Mouse (Mus musculus): ENCODE data around the gene Cela2a.
"Not testable (repeated sequence)": the region's sequence is repeated elsewhere in the genome, so short reads cannot be mapped to it uniquely, and the experiment has no call there.

Cela2a gene

DNA sequence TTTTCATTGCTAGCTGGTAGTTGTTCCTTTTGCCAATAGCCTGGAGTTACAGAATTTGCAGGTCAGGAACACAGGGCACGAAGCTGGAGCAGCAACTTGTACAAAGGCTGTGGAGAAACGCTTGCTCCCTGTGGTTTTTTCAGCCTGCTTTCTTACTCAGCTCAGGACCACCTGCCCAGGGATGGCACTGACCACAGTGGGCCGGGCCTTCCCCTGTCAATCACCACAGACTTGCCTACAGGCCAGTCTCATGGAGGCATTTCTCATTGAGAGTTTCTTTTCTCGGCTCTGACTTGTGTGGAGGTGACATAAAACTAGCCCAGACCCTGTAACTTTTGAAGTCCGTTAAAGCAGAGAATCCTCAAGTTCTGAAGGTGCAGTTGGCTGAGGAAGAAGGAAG is 28.4 kb downstream of the Cela2a start:
- no peak for DNase-seq (ENCODE audit: low spot score in 2 of 2)

DNA sequence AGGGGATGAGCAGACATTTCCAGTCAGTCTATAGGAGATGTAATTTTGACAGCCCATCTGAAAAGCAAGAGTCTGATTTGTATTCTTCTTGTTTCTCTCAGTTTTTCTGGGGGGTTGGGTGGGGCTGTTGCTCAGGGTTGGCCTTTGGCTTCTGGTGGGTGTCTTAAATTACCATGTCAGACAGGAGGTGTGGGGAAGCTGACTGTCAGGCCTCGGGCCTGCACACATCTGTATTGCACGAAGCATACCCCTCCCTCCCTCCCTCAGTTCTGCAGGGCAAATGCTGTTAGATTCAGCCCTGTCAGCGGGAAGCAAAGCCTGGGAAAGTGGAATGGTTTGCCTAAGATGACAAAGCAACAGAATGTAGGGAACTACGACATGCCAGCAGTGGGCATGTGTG is 29.0 kb downstream of the Cela2a start:
- DNase-seq (ENCODE audit: low spot score in 2 of 2) = no peak

DNA sequence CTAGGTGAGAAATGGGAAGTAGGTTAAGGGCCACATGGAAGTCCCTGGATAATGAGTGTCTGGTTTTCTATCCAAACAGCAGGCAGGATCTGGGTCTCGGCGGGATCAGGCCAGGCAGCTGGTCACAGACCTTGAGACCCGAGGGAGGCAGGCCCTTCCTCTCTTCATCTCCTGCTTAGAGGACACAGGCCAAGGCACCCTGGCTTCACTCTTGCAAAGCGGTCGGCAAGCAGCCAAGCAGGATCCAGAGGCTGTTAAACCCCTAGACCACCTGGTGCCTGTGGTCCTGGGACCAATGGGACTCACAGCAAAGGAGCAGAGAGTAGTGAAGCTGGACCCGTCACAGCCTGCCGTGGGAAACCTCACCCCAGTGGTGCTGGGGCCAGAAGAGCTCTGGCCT is 29.6 kb downstream of the Cela2a start:
- DNase-seq (ENCODE audit: low spot score in 2 of 2) = no peak

DNA sequence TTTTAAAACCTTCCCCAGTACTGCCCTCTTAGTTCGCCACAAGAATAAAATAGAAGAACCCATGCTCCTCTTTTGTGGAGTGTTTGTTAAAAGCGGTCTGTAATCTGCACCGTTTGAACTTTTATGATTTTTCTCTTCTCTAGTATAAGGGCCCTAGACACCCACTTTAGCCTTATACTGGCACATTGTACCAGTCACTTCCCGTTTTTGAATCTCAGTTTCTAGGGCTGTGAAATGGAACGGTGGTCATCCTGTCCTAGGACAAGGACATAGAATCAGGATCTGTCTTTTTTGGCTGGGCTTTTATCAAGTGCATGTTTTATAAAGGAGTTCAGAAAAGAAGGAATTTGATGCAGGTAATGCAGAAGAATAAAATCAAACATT is 31.8 kb downstream of the Cela2a start:
- DNase-seq (ENCODE audit: low spot score in 2 of 2) = no peak

DNA sequence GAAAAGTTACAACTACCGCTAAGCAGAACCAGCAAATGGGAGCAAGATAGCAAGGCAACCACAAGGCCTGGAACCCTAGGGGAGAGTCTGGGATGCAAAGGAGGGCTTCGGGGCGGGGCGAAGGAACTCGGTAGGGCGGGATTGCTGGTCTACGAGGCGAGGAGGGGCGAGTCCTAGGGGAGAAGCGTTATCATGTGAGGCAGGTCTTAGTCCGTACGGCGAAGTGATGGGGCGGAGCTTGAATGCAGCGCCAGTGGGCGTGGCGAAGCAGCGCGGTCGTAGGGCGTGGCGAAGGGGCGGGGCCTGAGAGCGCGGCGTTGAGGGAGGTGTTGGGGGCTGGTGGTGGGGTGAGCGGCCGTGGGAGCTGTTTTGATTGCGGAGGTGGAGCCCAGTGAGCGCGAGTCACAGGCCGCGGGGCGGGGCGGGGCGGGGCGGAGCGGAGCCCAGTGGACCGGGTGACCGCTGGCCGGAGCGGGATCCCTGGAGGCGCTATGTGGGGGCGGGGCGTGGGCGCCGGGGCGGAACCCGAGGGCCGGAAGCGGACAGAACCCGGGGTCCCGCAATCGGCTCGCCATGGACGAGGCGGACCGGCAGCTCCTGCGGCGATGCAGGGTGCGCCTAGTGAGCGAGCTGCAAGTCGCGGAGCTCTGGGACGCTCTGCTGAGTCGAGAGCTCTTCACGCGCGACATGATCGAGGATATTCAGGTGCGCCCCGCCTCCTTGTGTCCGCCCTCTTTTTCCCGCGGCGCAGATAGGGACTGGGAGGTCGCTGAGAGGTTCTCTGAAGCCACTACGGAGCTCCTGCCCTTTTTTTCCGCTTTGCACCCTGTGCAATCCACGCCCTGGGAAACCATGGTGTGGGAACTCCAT is 32.4 kb downstream of the Cela2a start, which contains the start of gene Casp9:
Casp9 (plus strand) TSS at position 331 of the 870 bp plus-strand sequence.
- DNase-seq (ENCODE audit: low spot score in 2 of 2) = peak; percentile 99

DNA sequence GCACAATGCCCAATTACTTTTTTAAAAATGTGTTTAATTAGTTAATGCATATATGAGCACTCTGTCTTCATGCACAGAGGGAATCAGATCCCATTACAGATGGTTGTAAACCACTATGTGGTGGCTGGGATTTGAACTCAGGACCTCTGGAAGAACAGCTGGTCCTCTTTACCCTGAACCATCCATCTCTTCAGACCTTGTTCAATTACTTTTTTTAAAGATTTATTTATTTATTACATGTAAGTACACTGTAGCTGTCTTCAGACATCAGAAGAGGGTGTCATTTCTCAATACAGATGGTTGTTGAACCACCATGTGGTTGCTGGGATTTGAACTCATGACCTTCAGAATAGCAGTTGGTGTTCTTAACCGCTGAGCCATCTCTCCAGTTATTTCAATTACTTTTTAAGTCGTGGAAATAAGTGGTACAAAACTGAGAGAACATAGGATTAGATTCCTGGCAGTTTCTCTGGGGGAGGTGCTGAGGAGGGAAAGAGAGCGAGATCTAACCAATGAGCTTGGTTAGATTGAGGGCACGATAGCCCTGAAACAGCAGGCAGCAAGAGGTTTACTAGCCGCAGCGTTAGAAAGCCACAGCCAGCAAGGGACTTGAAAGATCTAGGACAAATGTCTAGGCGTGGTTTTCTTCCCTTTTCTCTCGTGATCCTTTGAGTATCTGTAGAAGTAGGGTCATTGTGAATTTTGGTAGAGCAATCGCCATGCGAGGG is 33.2 kb downstream of the Cela2a start:
- peak in 1 of 2 experiments; percentile 8 for DNase-seq (ENCODE audit: low spot score in 2 of 2)

DNA sequence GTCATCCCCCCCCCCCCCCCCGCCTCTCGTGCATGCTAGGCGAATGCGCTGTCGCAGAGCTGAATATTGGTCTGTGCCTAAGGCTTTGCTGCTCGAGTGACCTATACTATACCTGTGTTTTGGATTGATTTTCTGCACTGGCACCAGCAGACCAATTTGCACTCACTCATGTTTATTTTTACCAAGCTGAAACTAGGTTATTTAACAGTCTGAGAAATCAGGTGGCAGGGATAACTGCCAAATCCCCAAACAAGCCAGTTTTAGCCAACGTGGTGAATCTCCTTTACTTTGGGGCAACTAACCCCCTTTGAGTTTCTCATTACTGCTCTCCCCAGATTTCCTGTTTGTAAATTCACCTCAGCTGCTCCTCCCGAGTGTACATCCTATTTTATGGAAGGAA is 34.0 kb downstream of the Cela2a start:
- no peak for DNase-seq (ENCODE audit: low spot score in 2 of 2)

DNA sequence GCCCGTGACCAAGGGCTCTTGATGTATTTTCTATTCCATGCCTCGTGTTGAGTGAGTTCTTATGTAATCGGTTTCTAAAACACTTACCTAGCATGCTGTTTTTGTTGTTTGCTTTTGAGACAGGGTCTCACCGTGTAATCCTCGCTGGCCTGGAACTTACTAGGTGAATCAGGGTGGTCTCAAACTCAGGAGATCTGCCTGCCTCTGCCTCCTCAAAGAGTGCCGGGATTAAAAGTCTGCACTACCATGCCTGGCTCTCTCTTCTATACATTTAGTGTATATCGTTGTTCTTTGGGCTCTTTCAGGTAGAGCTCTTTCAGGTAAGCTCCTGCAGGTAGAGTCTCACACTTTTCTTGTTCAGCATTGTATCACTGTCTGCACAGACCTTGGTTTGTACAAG is 34.5 kb downstream of the Cela2a start:
- no peak for DNase-seq (ENCODE audit: low spot score in 2 of 2)

DNA sequence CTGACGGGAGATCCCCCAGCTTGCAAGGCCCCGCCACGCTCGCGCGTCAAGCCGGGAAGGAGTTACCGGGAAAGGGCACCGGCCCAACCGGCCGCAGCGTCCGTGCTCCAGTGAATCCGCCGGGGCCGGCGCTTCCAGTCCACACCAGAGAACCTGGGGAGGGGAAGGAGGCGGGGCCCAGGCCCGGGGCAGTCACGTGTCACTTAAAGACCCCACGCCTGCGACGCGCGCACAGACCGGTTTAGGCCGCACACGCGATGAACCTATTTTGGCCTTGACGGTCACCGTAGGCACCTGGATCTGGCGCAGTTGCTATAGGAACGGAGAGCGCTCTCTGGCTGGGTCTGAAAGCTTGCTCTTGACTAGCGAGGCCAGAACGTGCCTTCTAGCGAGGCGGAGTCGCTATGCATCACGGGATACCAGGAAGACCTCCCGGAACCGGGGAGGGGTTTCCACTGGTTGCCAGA is 35.4 kb downstream of the Cela2a start, which contains the start of gene Dnajc16:
Dnajc16 (minus strand) TSS at position 408 of the 467 bp plus-strand sequence.
- peak; percentile 94 to 96 for DNase-seq (ENCODE audit: low spot score in 2 of 2)

DNA sequence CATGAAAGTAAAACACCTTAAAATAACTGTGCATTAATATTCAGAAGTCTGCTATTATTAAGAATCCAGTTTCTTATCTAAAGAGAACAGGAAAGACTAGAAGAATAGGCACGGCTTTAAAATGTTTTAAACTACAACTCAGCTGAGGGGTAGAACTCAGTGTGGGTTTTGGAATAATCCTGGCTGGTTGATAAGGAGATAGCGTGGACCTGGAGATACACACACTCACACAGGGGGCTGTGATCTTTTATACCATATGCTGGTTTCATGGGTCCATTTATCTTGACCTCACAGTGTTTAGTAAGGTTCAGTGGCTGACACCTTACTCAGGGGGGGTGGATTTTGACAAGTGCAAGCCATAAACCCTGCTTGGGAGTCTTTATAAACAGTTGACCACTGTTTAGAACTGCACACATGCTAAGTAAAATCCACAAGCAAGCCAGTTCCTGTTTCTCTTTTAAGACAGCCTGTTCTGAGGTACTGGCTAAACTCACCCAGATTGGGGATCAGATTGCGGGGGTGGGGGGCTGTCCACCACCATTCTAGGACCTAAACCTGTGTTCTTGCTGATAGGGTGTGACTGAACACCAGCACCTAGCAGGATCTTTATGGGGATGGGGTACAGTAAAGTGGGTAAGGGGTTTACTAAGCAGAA is 36.3 kb downstream of the Cela2a start:
- DNase-seq (ENCODE audit: low spot score in 2 of 2) = no peak

DNA sequence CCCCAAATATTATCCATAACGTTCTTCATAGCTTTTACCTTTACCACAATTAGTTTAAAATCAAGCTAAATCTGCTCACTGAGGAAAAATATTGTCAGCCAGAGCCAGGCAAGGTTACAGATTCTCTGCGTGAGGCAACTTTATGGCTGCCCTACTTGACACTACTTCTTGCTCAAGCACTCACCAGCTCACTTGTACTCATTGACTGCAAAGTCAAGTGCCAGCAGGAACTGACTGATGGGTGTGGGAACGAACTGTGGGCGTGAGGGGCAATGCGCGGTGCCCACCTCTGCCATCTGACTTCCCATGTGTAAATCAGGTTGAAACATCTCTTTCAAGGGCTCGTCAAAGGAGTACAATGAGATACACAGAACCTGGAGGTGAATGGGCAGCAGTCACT is 38.5 kb downstream of the Cela2a start:
- no peak for DNase-seq (ENCODE audit: low spot score in 2 of 2)

DNA sequence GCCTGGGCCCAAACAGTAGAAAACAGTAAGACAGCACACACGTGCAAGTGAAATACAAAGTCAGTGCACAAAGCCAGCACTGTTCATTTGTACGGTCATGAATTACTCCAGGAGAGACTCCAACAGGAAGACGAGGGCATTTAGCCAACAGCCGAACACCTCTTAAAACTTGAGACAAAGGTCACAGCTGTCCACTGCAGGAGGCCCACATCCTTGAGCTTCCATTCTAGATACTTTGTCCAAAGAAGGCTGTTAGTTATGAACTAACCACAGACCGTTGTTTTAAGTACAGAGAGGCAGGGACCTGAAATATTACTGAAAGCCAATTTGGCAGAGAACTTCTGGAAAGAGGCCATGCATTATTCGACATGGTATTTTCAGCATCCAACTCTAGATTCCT is 38.9 kb downstream of the Cela2a start:
- DNase-seq (ENCODE audit: low spot score in 2 of 2) = no peak

DNA sequence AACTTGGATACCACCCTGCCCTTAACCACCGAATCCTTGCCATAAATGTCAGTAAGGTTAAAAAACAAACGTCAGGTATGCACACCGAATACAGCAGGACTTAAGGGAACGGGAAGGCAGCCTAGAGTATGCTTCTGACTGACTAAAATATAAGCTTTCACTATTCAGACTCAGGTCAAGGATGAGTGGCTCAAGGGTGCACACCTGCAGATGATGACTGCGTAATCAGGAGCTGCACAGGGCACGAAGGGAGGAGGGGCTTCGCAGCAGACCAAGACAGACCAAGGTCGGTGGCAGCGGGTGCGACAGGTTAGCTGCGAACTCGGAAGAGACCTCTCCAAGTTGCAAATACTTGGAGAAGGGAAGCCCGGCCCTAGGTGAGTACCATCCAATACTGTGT is 39.8 kb downstream of the Cela2a start:
- no peak for DNase-seq (ENCODE audit: low spot score in 2 of 2)

DNA sequence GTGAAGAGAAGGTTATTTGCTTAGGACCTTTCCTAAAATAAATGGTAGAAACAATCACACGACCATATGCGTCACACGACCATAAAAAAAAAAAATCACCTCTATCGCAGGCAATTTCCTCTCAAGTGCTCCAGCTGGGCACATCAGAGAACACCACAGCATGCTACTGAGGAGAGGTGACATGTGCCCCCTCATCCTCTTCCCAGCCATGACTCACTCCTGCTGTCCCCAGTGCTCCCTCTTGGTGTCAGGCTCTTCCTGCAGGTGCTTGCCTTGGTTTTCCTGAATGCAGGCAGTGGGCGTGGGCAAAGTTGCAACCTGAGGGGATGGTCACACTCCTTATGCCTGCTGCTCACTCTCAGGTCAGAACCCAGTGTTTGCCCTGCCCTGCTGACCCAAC is 41.1 kb downstream of the Cela2a start:
- DNase-seq (ENCODE audit: low spot score in 2 of 2) = no peak

DNA sequence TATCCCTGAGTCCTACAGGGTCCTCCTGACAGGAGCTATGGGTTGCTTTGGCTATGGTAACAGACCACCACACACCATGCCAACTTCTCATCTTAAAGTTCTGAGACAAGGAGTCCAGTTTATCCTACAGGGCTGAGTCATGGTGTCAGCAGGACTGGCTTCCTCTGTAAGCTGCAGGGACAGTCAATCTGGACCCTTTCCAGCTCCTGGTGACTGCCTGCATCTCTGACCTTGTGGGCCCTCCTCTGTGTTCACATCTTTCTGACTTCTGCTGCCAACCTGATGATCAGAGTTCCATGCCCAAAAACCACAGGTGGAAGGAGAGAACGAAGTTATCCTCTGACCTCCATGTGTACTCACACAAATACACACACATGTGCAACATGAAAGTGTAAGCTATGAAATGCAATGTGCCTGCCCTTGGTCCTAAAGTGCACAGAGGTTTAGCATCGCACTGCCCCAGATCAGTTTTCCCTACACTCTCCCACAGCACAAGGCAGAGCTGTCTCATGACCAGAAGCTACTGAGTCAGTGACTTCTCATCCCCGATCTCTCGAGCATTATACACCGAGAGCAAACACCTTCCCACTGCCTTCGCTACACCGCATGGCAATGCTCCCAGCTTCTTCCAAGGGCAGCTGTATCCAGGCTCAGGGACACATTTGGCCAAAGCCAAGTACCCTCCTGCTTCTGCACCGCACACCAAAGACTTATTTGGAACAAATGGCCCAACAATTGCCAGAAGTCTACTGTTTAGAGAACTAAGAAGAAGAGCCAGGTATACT is 44.6 kb downstream of the Cela2a start:
- no peak for DNase-seq (ENCODE audit: low spot score in 2 of 2)

DNA sequence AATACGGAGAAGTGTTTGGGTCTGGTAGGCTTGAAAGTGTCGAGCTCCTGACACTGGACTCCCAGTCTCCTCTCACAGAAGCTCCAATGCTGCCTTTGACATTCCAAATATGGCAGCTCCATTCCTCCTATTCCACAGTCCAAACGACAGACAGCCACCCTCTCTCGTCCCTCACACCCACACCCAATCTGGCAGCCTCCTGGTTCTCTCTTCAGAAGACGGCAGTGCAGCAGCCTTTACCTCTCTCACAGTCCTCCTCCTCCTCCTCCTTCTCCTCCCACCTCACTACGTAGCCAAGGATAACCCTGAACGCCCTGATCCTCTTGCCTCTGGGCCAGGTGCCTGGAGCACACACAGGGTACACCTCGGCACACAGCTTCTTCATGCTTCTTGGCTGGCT is 46.1 kb downstream of the Cela2a start:
- DNase-seq (ENCODE audit: low spot score in 2 of 2) = no peak

DNA sequence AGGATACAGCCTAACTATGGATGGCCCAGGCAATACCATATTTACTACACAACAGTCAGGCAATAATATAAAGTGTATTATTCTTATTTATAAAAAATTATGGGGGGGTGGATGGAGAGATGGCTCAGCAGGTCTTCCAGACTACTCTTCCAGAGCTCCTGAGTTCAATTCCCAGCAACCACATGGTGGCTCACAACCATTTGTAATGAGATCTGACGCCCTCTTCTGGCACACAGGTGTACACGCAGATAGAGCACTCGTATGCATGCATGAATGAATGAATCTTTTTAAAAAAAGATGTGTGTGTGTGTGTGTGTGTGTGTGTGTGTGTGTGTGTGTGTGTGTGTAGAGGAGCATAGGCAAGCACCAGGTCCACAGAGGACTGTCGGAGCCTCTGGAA is 52.9 kb downstream of the Cela2a start:
- DNase-seq (ENCODE audit: low spot score in 2 of 2) = not testable (repeated sequence)

DNA sequence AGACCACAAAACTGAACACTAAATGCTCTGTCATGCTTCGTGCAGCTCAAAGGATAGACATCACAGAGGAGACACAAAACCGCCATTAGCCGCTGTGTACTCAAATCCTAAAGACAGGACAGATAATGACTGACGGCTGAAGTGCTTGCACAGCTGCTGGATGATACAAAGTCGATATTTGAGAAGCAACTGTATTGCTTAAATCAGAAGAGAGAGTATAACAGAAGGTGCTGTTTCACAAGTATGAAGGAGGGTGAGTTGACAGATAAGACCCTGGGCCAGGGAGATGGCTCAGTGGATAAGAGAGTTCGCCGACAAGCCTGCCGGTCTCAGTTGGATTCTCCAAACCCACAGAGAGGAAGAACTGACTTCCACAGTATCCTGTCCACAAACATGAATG is 54.1 kb downstream of the Cela2a start:
- no peak for DNase-seq (ENCODE audit: low spot score in 2 of 2)

DNA sequence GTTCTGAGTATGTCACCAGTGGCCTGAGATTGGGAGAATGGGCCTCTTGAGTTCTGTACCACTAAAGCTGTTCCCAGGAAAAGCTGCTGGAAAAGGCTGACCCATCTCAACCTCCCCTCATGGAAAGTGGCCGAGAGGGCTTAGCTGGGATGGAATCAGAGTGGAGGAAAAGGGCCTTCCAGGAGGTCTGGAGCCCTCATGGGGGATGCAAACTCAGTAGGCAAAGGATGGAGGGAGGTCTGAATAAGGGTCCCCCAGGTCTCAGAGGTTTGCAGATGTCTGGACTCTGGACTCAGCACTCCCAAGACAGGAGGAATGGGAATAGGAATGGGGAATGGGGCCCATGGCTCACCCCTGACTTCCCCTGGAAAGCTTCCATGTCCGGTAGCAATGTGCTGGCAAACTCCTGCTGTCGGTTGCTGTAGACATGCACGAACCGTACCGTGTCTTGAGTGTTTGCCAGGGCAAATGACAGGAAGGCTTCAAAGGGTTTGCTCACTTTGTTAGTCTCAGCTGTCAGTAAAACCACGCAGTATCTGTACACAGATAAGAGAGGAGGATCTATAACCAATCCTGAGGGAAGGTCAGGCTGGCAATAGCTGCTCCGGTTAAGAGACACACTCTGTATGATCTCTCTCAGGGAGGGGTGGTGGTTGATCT is 56.3 kb downstream of the Cela2a start:
- DNase-seq (ENCODE audit: low spot score in 2 of 2) = no peak

DNA sequence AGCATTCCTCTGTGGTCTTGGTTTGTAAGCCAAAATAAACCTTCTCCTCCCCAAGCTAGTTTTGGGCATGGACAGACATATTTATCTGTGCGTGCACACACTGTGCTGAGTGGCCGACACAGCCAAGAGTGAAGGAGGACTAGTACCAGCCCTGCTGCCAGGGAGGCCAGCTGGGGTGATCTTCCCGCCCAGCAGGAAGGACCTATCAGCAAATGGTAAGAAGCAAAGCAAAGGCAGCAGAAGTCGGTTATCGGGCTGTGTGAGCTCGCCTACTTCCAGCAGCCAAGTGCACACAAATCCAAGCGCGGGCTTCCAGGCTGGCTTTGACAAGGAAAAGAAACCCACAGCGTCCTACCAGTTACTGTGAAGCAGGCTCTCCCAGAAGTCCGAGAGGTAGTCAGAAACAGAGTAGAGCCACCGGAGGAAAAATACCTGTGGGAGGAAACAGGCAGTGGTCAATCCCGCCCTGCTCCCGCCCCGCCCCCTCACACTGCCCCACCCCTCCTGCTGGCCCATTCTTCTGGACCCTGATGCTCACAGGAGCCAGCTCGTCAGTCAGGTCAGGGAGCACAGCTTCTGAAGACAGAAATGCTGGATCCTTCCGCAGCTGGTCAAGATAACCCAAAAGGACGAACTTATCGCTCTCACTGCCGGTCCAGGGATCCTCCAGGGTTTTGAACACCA is 58.5 kb downstream of the Cela2a start:
- peak in 1 of 2 experiments; percentile 44 for DNase-seq (ENCODE audit: low spot score in 2 of 2)

Data from urinary bladder, postnatal 36 days (tissue).